Mouse (Mus musculus): ENCODE measurements around the gene Gm15319.
"Not testable (repeated sequence)": the region's sequence is repeated elsewhere in the genome, so short reads cannot be mapped to it uniquely, and the experiment has no call there.

- not testable (repeated sequence) for TF ChIP-seq CHD2 (IDR thresholded peaks at IDR 0.05; ENCODE audit: low read depth, low read length); ZC3H11A (IDR thresholded peaks at IDR 0.05; ENCODE audit: borderline replicate concordance, low read depth, low read length); HCFC1 (IDR thresholded peaks at IDR 0.05; ENCODE audit: borderline replicate concordance, insufficient read depth, low read length); ZNF384 (IDR thresholded peaks at IDR 0.05; ENCODE audit: low read depth, low read length)
These were observed 75.3 kb downstream of the Gm15319 start for GRCm38 (mm10) chr8:20287706-20288105.
